Mouse (Mus musculus): ENCODE measurements at regions not wholly inside any gene's neighbourhood (a gene's known extent, or its start where the extent isn't known, plus 50 kb on each side); places are given as distances from the start of the nearest gene placed in this dataset.
"Not testable (repeated sequence)": the region's sequence is repeated elsewhere in the genome, so short reads cannot be mapped to it uniquely, and the experiment has no call there.

GRCm38 (mm10) chrX:159073533-159073932 is 136.6 kb upstream of the Rps6ka3 start:
- no peak for DNase-seq

DNA sequence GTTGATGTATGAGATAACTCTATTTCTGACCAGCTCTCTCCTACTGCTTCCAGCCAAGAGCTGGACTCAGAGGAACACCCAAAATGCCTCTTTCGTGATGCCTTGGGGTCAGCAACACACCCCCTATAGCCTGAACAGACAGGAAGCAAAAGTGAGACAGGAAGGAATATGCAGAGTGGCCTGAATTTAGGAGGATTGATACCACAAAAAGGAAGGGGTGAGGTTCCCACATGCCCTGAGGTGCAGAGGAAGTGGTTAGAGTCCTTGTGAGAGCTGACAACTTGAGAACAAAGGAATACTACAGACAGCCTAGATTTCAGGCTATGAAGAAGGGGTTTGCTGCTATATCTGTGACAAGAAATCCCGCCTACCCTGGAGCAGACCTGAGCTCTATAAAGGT is 129.6 kb upstream of the Rps6ka3 start:
- no peak for DNase-seq

DNA sequence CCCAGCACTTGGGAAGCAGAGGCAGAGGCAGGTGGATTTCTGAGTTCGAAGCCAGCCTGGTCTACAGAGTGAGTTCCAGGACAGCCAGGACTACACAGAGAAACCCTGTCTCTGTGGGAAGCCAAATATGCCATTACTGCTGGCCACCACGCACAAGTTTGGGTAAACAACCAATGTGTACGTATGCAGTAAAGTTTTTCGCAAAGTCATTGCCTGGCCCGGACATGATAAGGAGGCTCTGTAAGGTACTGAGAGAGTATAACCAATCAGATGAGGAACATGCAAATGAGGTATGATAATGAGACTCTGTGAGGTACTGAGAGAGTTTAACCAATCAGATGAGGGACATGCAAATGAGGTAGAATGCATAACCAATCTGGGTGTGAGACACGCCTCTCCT is 99.5 kb upstream of the Rps6ka3 start:
- DNase-seq: not testable (repeated sequence)

DNA sequence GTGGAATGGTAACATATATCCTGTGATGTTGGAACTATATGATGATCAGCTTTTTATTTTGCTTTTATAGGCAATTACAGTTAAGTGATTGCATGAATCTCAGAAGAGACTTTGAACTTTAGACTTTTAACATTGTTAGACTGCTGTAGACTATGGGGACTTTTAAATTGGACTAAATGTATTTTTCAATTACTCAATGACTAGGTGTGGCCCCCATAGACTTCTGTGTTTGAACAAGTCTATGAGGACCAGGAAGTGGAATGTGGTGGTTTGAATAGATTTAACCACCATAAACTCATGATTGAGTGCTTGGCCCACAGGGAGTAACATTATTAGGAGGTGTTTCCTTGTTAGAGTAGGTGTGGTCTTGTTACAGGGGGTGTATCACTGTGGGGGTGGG is 93.9 kb upstream of the Rps6ka3 start:
- no peak for DNase-seq

DNA sequence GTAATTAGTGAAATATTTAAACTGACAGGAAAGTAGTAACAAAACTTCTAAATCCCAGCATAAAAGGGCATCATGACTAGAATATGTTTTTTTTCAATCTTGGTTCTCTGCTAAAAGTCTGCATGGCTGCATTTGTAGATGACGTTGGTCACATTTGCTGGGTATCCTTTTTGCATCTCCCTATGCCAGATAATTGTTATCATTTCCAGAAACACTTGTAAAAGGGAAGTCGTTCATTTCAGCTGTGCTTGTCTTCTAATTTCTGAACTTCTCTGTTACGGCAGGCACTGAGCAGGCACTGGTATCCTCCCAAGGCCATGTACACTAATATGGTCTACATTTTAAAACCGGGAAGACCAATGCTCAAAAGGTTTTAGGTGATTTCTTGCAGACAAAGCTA is 69.6 kb upstream of the Rps6ka3 start:
- no peak for DNase-seq

- DNase-seq: no peak
These were observed 66.8 kb upstream of the Rps6ka3 start for GRCm38 (mm10) chrX:159143278-159143677.

GRCm38 (mm10) chrX:159144674-159145073 is 65.4 kb upstream of the Rps6ka3 start:
- no peak for DNase-seq

GRCm38 (mm10) chrX:159145212-159145611 is 64.9 kb upstream of the Rps6ka3 start:
- DNase-seq: no peak

DNA sequence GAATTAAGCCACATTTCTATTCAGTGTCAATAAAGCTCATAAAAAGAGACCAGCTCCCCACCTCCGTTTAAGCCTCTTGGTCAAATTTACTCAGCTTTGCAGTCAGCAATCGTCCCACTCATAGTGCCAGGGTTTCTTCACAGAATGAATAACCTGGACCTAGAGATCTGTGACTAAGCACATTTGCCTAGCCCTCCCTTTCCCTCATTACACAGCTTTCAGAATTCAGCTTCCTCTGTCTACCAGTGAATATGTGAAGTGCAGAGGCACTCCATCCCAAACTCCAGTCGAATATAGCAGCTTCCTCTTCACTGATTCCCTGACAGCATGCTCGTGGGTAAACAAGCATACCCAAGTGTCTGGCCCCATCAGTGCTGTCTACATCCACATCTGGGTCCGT is 54.3 kb upstream of the Rps6ka3 start:
- DNase-seq: no peak

- no peak for DNase-seq
These were observed 53.1 kb upstream of the Rps6ka3 start for GRCm38 (mm10) chrX:159156976-159157375.

- no peak for DNase-seq
These were observed 50.4 kb upstream of the Rps6ka3 start for GRCm38 (mm10) chrX:159159727-159160126.

All from adrenal gland, adult 8-10 months (tissue).